Mouse (Mus musculus): Measurements from ENCODE around the gene Oprl1. TPM values are rescaled to one million over a fixed set of nuclear protein-coding genes. Genes with fewer than 3 reads are reported as not detected.

Gene Oprl1
- polyA plus RNA-seq, 1 experiment, result not detected

- Histone ChIP-seq H3ac (ENCODE audit: control insufficient read depth, insufficient read length, low read depth) (no peak overlapping the region), H3K79me3 (ENCODE audit: low read depth) (no peaks in the 10 kb centered on the region), H3K36me3 (ENCODE audit: control insufficient read depth, insufficient read depth) (no peaks in the 10 kb centered on the region), H3K79me2 (ENCODE audit: control insufficient read depth, insufficient read depth) (no peaks in the 10 kb centered on the region), H3K4me3 (ENCODE audit: insufficient read depth, poor library complexity, severe bottlenecking) (no peak overlapping the region), H3K27me3 (ENCODE audit: control insufficient read depth, insufficient read depth, insufficient read length) (no peaks in the 10 kb centered on the region)
- no peak for TF ChIP-seq MAX (IDR thresholded peaks at IDR 0.05)
- no peak for TF ChIP-seq FOSL1 (IDR thresholded peaks at IDR 0.05; ENCODE audit: insufficient read depth, low read length, poor library complexity, severe bottlenecking)
- no peak for TF ChIP-seq USF1 (IDR thresholded peaks at IDR 0.05; ENCODE audit: low read depth)
- no peak for TF ChIP-seq CEBPB (IDR thresholded peaks at IDR 0.05; ENCODE audit: low read depth)
- no peak for TF ChIP-seq CTCF (IDR thresholded peaks at IDR 0.05; ENCODE audit: control insufficient read depth, insufficient read depth, insufficient read length)
- TF ChIP-seq MYOD1 (IDR thresholded peaks at IDR 0.05; ENCODE audit: control insufficient read depth, insufficient read length, low read depth), result no peak
- TF ChIP-seq MYOG (IDR thresholded peaks at IDR 0.05; ENCODE audit: control insufficient read depth, extremely low read depth, insufficient read length), result no peak
These were observed 8.1 kb upstream of the Oprl1 start for GRCm38 (mm10) chr2:181706668-181707067.

GRCm38 (mm10) chr2:181713749-181714148 is 1.1 kb upstream of the Oprl1 start:
- no peak for TF ChIP-seq CTCF (IDR thresholded peaks at IDR 0.05; ENCODE audit: control insufficient read depth, insufficient read depth, insufficient read length)
- TF ChIP-seq USF1 (IDR thresholded peaks at IDR 0.05; ENCODE audit: low read depth), result no peak
- no peak for TF ChIP-seq CEBPB (IDR thresholded peaks at IDR 0.05; ENCODE audit: low read depth)
- TF ChIP-seq MAX (IDR thresholded peaks at IDR 0.05), result no peak
- TF ChIP-seq MYOG (IDR thresholded peaks at IDR 0.05; ENCODE audit: control insufficient read depth, extremely low read depth, insufficient read length), result no peak
- TF ChIP-seq FOSL1 (IDR thresholded peaks at IDR 0.05; ENCODE audit: insufficient read depth, low read length, poor library complexity, severe bottlenecking), result no peak
- no peak for TF ChIP-seq MYOD1 (IDR thresholded peaks at IDR 0.05; ENCODE audit: control insufficient read depth, insufficient read length, low read depth)
- Histone ChIP-seq H3K79me3 (ENCODE audit: low read depth) (no peaks in the 10 kb centered on the region), H3K27me3 (ENCODE audit: control insufficient read depth, insufficient read depth, insufficient read length) (peaks cover 8% of the 10 kb centered on the region)

GRCm38 (mm10) chr2:181715382-181715781 is 566 bp downstream of the Oprl1 start:
- H3K79me2 ChIP-seq (ENCODE audit: control insufficient read depth, insufficient read depth), result no peaks in the 10 kb centered on the region
- H3ac ChIP-seq (ENCODE audit: control insufficient read depth, insufficient read length, low read depth), result no peak overlapping the region
- no peaks in the 10 kb centered on the region for H3K79me3 ChIP-seq (ENCODE audit: low read depth)
- no peaks in the 10 kb centered on the region for H3K36me3 ChIP-seq (ENCODE audit: control insufficient read depth, insufficient read depth)
- peaks cover 8% of the 10 kb centered on the region for H3K27me3 ChIP-seq (ENCODE audit: control insufficient read depth, insufficient read depth, insufficient read length)
- no peak for TF ChIP-seq MAX (IDR thresholded peaks at IDR 0.05)
- TF ChIP-seq FOSL1 (IDR thresholded peaks at IDR 0.05; ENCODE audit: insufficient read depth, low read length, poor library complexity, severe bottlenecking), result no peak
- no peak for TF ChIP-seq CEBPB (IDR thresholded peaks at IDR 0.05; ENCODE audit: low read depth)
- no peak for TF ChIP-seq MYOD1 (IDR thresholded peaks at IDR 0.05; ENCODE audit: control insufficient read depth, insufficient read length, low read depth)
- TF ChIP-seq MYOG (IDR thresholded peaks at IDR 0.05; ENCODE audit: control insufficient read depth, extremely low read depth, insufficient read length), result no peak
- TF ChIP-seq CTCF (IDR thresholded peaks at IDR 0.05; ENCODE audit: control insufficient read depth, insufficient read depth, insufficient read length), result no peak
- no peak for TF ChIP-seq USF1 (IDR thresholded peaks at IDR 0.05; ENCODE audit: low read depth)
- no peak overlapping the region for H3K4me3 ChIP-seq (ENCODE audit: insufficient read depth, poor library complexity, severe bottlenecking)

More at GRCm38 (mm10) chr2:181713749-181714148, 1.1 kb upstream of the Oprl1 start:
- Histone ChIP-seq H3ac (ENCODE audit: control insufficient read depth, insufficient read length, low read depth) (no peak overlapping the region), H3K79me2 (ENCODE audit: control insufficient read depth, insufficient read depth) (no peaks in the 10 kb centered on the region), H3K36me3 (ENCODE audit: control insufficient read depth, insufficient read depth) (no peaks in the 10 kb centered on the region), H3K4me3 (ENCODE audit: insufficient read depth, poor library complexity, severe bottlenecking) (no peak overlapping the region)

GRCm38 (mm10) chr2:181716991-181717390 is 2.2 kb downstream of the Oprl1 start:
- H3K4me3 ChIP-seq (ENCODE audit: insufficient read depth, poor library complexity, severe bottlenecking), result no peak overlapping the region
- TF ChIP-seq FOSL1 (IDR thresholded peaks at IDR 0.05; ENCODE audit: insufficient read depth, low read length, poor library complexity, severe bottlenecking) (no peak), USF1 (IDR thresholded peaks at IDR 0.05; ENCODE audit: low read depth) (no peak), CEBPB (IDR thresholded peaks at IDR 0.05; ENCODE audit: low read depth) (no peak), CTCF (IDR thresholded peaks at IDR 0.05; ENCODE audit: control insufficient read depth, insufficient read depth, insufficient read length) (no peak), MAX (IDR thresholded peaks at IDR 0.05) (no peak), MYOD1 (IDR thresholded peaks at IDR 0.05; ENCODE audit: control insufficient read depth, insufficient read length, low read depth) (no peak), MYOG (IDR thresholded peaks at IDR 0.05; ENCODE audit: control insufficient read depth, extremely low read depth, insufficient read length) (no peak)
- H3K79me3 ChIP-seq (ENCODE audit: low read depth), result no peaks in the 10 kb centered on the region
- no peak overlapping the region for H3ac ChIP-seq (ENCODE audit: control insufficient read depth, insufficient read length, low read depth)
- H3K79me2 ChIP-seq (ENCODE audit: control insufficient read depth, insufficient read depth), result no peaks in the 10 kb centered on the region
- H3K36me3 ChIP-seq (ENCODE audit: control insufficient read depth, insufficient read depth), result no peaks in the 10 kb centered on the region
- peaks cover 8% of the 10 kb centered on the region for H3K27me3 ChIP-seq (ENCODE audit: control insufficient read depth, insufficient read depth, insufficient read length)

GRCm38 (mm10) chr2:181720061-181720460 is 5.2 kb downstream of the Oprl1 start:
- no peaks in the 10 kb centered on the region for H3K79me3 ChIP-seq (ENCODE audit: low read depth)
- H3K36me3 ChIP-seq (ENCODE audit: control insufficient read depth, insufficient read depth), result no peaks in the 10 kb centered on the region
- TF ChIP-seq MYOD1 (IDR thresholded peaks at IDR 0.05; ENCODE audit: control insufficient read depth, insufficient read length, low read depth), result no peak
- no peak for TF ChIP-seq USF1 (IDR thresholded peaks at IDR 0.05; ENCODE audit: low read depth)
- no peak for TF ChIP-seq FOSL1 (IDR thresholded peaks at IDR 0.05; ENCODE audit: insufficient read depth, low read length, poor library complexity, severe bottlenecking)
- no peak for TF ChIP-seq CTCF (IDR thresholded peaks at IDR 0.05; ENCODE audit: control insufficient read depth, insufficient read depth, insufficient read length)
- no peak for TF ChIP-seq CEBPB (IDR thresholded peaks at IDR 0.05; ENCODE audit: low read depth)
- no peak for TF ChIP-seq MAX (IDR thresholded peaks at IDR 0.05)
- no peak for TF ChIP-seq MYOG (IDR thresholded peaks at IDR 0.05; ENCODE audit: control insufficient read depth, extremely low read depth, insufficient read length)
- H3K27me3 ChIP-seq (ENCODE audit: control insufficient read depth, insufficient read depth, insufficient read length), result peaks cover 5% of the 10 kb centered on the region
- no peak overlapping the region for H3K4me3 ChIP-seq (ENCODE audit: insufficient read depth, poor library complexity, severe bottlenecking)
- no peak overlapping the region for H3ac ChIP-seq (ENCODE audit: control insufficient read depth, insufficient read length, low read depth)
- H3K79me2 ChIP-seq (ENCODE audit: control insufficient read depth, insufficient read depth), result no peaks in the 10 kb centered on the region

GRCm38 (mm10) chr2:181721200-181721599 is 6.4 kb downstream of the Oprl1 start:
- Histone ChIP-seq H3ac (ENCODE audit: control insufficient read depth, insufficient read length, low read depth) (no peak overlapping the region), H3K79me2 (ENCODE audit: control insufficient read depth, insufficient read depth) (no peaks in the 10 kb centered on the region), H3K79me3 (ENCODE audit: low read depth) (no peaks in the 10 kb centered on the region), H3K36me3 (ENCODE audit: control insufficient read depth, insufficient read depth) (no peaks in the 10 kb centered on the region), H3K27me3 (ENCODE audit: control insufficient read depth, insufficient read depth, insufficient read length) (no peaks in the 10 kb centered on the region), H3K4me3 (ENCODE audit: insufficient read depth, poor library complexity, severe bottlenecking) (no peak overlapping the region)
- TF ChIP-seq MYOD1 (IDR thresholded peaks at IDR 0.05; ENCODE audit: control insufficient read depth, insufficient read length, low read depth) (no peak), USF1 (IDR thresholded peaks at IDR 0.05; ENCODE audit: low read depth) (no peak), MAX (IDR thresholded peaks at IDR 0.05) (no peak), FOSL1 (IDR thresholded peaks at IDR 0.05; ENCODE audit: insufficient read depth, low read length, poor library complexity, severe bottlenecking) (no peak), CEBPB (IDR thresholded peaks at IDR 0.05; ENCODE audit: low read depth) (no peak), MYOG (IDR thresholded peaks at IDR 0.05; ENCODE audit: control insufficient read depth, extremely low read depth, insufficient read length) (no peak), CTCF (IDR thresholded peaks at IDR 0.05; ENCODE audit: control insufficient read depth, insufficient read depth, insufficient read length) (no peak)

All from C2C12 (cell line).